Mouse (Mus musculus) CH12.LX (cell line): ENCODE measurements around the gene Taar7a.

Source experiments
- JUND ChIP-seq: conservative IDR thresholded peaks from 2 replicates; pipeline ENCODE4 v1.6.1; 2011; ENCODE audit warnings: low read depth, low read length, improper control_type of control experiment
- POLR2A ChIP-seq: IDR thresholded peaks from 2 replicates; pipeline ENCODE4 v1.6.1; 2011; ENCODE audit warnings: low read depth, mild to moderate bottlenecking, improper control_type of control experiment, low read length

DNA sequence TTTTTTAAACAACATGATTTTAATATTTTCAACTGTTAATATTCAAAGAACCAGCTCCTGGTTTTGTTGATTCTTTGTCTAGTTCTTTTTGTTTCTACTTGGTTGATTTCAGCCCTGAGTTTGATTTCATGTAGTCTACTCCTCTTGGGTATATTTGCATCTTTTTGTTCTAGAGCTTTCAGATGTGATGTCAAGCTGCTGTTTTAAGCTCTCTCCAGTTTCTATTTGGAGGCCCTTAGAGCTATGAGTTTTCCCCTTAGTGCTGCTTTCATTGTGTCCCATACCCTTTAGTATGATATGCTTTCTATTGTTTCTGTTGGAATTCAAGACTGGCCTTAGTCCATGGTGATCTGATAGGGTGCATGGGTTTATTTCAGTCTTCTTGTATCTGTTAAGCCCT, 38.1 kb upstream of the Taar7a start:
- peak; percentile 66 for TF ChIP-seq JUND
- TF ChIP-seq POLR2A: no peak
